Mouse (Mus musculus): Measurements from ENCODE around the gene Dmc1. TPM values are rescaled to one million over a fixed set of nuclear protein-coding genes. Genes with fewer than 3 reads are reported as not detected.

Dmc1 gene
- polyA plus RNA-seq, 1 experiment from 2014 or later, result 0.56 TPM

DNA sequence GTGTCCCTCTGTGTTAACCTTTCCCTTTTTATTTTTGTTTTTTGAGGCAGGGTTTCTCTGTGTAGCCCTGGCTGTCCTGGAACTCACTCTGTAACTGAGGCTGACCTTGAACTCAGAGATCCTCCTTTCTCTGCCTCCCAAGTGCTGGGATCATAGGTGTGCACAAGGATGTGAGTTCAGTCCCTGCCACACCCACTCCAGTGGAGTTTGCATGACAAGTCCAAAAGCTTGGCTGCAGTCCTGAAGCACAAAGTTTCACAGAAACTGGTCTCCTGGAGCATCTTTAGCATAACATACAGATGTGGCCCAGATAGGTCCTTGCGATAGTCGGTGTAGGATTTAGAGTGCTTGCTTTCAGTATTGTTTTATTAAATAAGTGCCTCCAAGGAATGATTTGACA, 4.3 kb upstream of the Dmc1 start:
- H3K4me2 ChIP-seq, result no peak overlapping the region
- H3K4me3 ChIP-seq, result no peak overlapping the region
- over 99% methylated on average over 2 of the region's 2 CpGs for WGBS
- ATAC-seq (replicated peaks), result no peak
- no peaks in the 10 kb centered on the region for H3K9me3 ChIP-seq
- H3K27me3 ChIP-seq (replicated peaks), result peaks cover 4% of the 10 kb centered on the region
- H3K4me1 ChIP-seq, result 0 out of 2 replicates have a peak, but pooled peaks cover 6% of the 10 kb centered on the region
- H3K27ac ChIP-seq, result no peak overlapping the region
- H3K9ac ChIP-seq, result no peak overlapping the region
- peaks cover 19% of the 10 kb centered on the region for H3K36me3 ChIP-seq (replicated peaks)

DNA sequence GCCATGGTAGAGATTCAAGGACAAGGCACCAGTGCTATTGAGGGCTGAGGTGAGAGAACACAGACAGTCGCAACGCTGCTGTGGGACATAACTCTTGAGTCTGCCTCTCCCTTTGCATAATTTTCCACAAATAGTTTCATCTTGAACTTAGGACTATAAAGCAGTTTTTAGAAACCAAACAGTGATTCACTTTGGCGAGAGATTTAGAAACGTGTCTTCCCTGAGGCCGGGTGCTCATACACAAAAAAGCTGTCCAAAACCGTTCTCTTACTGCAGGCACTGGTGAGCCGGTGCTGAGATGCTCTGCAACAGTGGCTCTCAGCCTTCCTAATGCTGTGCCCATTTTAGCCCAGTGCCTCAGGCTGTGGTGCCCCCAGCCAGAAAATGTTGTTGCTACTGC, 3.3 kb upstream of the Dmc1 start:
- H3K4me2 ChIP-seq, result no peak overlapping the region
- 85% methylated on average over 7 of the region's 7 CpGs for WGBS

DNA sequence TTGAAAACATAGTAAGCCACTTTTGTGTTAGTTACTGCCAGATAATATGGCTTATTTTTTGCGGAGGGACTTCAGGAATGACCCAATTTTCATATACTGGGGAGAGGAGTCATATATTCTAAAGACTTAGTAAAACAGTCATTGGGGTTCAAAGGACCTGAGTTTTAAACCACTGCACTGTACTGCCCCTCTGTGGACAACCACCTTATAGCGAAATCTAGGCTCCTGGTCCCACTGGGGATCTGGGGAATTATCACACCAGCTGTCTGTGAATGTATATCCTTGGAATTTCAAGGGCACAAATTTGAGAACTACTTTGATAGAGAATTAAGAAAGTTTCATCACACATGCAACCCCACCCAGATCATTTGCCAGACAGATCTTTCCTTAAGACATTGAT, 2.8 kb upstream of the Dmc1 start:
- Histone ChIP-seq H3K36me3 (replicated peaks) (peaks cover 10% of the 10 kb centered on the region), H3K9me3 (no peaks in the 10 kb centered on the region), H3K4me3 (no peak overlapping the region), H3K4me2 (no peak overlapping the region), H3K27me3 (replicated peaks) (peaks cover 5% of the 10 kb centered on the region), H3K4me1 (0 out of 2 replicates have a peak, but pooled peaks cover 6% of the 10 kb centered on the region), H3K27ac (no peak overlapping the region), H3K9ac (no peak overlapping the region)
- no peak for ATAC-seq (replicated peaks)
- WGBS, result 52% methylated on average over 2 of the region's 2 CpGs

More for the DNA sequence above, 3.3 kb upstream of the Dmc1 start:
- no peak for ATAC-seq (replicated peaks)
- 0 out of 2 replicates have a peak, but pooled peaks cover 6% of the 10 kb centered on the region for H3K4me1 ChIP-seq
- peaks cover 14% of the 10 kb centered on the region for H3K36me3 ChIP-seq (replicated peaks)
- peaks cover 5% of the 10 kb centered on the region for H3K27me3 ChIP-seq (replicated peaks)
- no peak overlapping the region for H3K27ac ChIP-seq
- no peaks in the 10 kb centered on the region for H3K9me3 ChIP-seq
- no peak overlapping the region for H3K4me3 ChIP-seq
- no peak overlapping the region for H3K9ac ChIP-seq

DNA sequence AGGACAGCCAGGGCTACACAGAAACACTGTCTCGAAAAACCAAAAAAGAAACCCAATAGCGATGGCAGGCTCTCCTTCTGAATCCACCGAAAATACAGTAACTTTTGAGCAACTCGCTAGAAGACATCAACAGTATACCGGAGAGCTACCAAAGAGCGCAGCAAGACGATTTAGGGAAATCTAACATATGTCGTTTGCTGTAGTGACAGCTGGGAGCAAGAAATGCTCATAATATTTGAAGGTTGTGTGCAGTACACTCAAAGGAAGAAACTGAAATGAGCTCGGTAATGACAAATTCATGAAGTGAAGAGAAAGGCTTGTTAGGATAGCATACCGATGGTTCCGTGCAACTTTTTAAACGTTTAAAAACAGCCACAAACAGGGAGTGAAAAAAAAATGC, 1.3 kb upstream of the Dmc1 start:
- H3K4me3 ChIP-seq, result no peak overlapping the region
- 0 out of 2 replicates have a peak, but pooled peaks cover 6% of the 10 kb centered on the region for H3K4me1 ChIP-seq
- H3K4me2 ChIP-seq, result no peak overlapping the region
- H3K27ac ChIP-seq, result no peak overlapping the region
- WGBS, result 93% methylated on average over 12 of the region's 12 CpGs
- H3K9me3 ChIP-seq, result no peaks in the 10 kb centered on the region
- H3K9ac ChIP-seq, result no peak overlapping the region
- ATAC-seq (replicated peaks), result no peak
- 0 out of 2 replicates have a peak, but pooled peaks cover 5% of the 10 kb centered on the region for H3K36me3 ChIP-seq (replicated peaks)
- peaks cover 5% of the 10 kb centered on the region for H3K27me3 ChIP-seq (replicated peaks)

DNA sequence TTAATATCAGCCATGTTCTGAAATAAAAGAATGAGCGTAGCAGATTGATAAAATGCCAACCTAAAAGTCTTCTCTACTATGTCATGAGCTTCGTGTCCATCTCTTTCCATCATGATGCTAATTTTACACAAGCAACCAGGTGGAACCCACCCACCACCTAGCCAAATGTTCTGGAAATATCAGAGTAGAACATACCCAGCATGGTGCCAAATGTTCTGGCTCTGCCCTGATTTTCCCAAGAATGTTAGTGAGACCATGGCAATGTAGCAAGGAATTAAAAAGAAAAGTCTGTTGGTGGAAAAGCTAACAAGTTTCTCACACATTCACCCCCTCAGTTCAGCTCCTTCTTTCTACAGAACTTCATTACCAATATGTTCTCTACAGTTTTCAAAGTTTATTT, 4.7 kb downstream of the Dmc1 start:
- 81% methylated on average over 2 of the region's 2 CpGs for WGBS

DNA sequence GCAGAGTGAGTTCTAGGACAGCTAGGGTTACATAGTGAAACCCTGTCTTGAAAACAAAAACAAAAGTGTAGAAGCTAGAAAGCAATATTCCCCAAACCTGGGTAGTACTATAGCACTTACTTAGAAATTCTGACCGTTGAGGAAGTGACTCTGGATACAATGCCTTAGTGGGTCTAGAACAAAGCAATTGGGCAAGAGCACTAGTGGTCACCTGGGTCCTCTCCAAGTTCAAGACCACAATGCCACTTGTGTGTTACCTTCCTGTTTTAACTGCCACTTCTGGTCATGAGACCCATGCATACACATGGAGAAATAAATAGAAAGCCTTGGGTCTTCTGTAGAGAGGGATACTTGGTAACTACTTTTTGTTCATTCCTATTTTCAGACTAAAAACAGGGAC, 6.2 kb downstream of the Dmc1 start:
- H3K36me3 ChIP-seq (replicated peaks), result no peaks in the 10 kb centered on the region
- H3K4me3 ChIP-seq, result no peak overlapping the region
- H3K27me3 ChIP-seq (replicated peaks), result no peaks in the 10 kb centered on the region
- ATAC-seq (replicated peaks), result no peak
- H3K9ac ChIP-seq, result no peak overlapping the region
- no peaks in the 10 kb centered on the region for H3K4me1 ChIP-seq
- WGBS, result 92% methylated on average over 1 of the region's 1 CpGs
- no peak overlapping the region for H3K4me2 ChIP-seq
- no peaks in the 10 kb centered on the region for H3K9me3 ChIP-seq
- H3K27ac ChIP-seq, result no peak overlapping the region

More for the DNA sequence above, 4.7 kb downstream of the Dmc1 start:
- H3K9me3 ChIP-seq, result no peaks in the 10 kb centered on the region
- H3K9ac ChIP-seq, result no peak overlapping the region
- H3K4me3 ChIP-seq, result no peak overlapping the region
- no peak overlapping the region for H3K27ac ChIP-seq
- H3K4me2 ChIP-seq, result no peak overlapping the region
- H3K4me1 ChIP-seq, result 0 out of 2 replicates have a peak, but pooled peaks cover 6% of the 10 kb centered on the region
- no peaks in the 10 kb centered on the region for H3K36me3 ChIP-seq (replicated peaks)
- H3K27me3 ChIP-seq (replicated peaks), result peaks cover 5% of the 10 kb centered on the region
- no peak for ATAC-seq (replicated peaks)

DNA sequence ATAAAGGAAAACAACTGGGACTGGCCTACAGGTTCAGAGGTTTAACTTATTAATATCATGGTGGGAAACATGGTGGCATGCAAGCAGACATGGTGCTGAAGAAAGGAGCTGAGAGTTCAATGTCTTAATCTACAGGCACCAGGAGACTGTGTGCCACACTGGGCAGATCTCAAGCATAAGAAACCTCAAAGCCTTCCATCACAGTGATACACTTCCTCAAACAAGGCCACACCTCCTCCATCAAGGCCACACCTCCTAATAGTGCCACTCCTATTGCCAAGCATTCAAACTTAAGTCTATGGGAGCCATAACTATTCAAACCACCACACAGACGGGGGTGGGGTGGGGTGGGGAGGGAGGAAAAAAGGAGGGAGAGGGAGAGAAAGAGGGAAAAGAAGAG, 23.3 kb downstream of the Dmc1 start:
- no peak overlapping the region for H3K4me3 ChIP-seq
- WGBS, result 69% methylated on average over 1 of the region's 1 CpGs
- ATAC-seq (replicated peaks), result no peak

DNA sequence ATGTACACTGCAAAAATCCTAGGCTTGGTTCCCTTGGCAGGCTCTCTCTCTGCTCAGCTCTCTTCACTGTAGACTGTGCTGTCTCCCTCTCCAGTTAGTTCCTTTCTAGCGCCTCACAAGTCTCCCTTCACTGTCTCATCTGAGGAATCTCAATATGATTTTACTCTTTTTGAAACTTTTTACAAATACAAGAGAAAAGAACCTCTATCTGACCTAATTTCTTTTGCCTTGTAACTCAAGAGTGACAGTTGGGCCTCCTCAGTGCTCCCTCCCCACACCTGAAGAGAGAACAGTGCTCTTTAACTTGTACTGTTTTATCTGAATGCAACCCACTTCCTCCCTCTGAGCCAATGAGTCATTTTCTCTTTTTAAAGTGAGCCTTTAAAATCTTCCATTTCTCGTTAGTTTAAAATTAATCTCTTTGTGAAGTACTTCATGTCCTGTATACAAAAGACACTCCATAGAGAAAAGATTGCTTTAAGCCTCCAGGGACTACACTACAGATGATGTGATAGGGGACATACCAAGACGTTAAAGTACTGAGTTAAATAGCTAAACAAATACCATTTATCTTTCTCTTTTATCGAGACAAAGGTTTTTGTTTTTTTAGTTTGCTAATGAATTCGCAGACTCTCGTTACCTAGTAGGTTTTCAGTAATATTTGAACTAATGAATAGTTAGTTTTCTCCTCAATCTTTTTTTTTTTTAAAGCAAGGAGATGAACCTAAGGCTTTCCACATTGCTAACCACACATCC, 27.1 kb downstream of the Dmc1 start:
- no peak overlapping the region for H3K4me3 ChIP-seq
- no peaks in the 10 kb centered on the region for H3K27me3 ChIP-seq (replicated peaks)
- H3K4me1 ChIP-seq, result no peaks in the 10 kb centered on the region
- ATAC-seq (replicated peaks), result no peak
- H3K9me3 ChIP-seq, result no peaks in the 10 kb centered on the region
- H3K27ac ChIP-seq, result no peak overlapping the region
- no peak overlapping the region for H3K9ac ChIP-seq
- WGBS, result 69% methylated on average over 6 of the region's 6 CpGs
- H3K36me3 ChIP-seq (replicated peaks), result no peaks in the 10 kb centered on the region
- no peak overlapping the region for H3K4me2 ChIP-seq

More for the DNA sequence above, 23.3 kb downstream of the Dmc1 start:
- Histone ChIP-seq H3K36me3 (replicated peaks) (no peaks in the 10 kb centered on the region), H3K27ac (no peak overlapping the region), H3K9me3 (no peaks in the 10 kb centered on the region), H3K4me1 (no peaks in the 10 kb centered on the region), H3K9ac (no peak overlapping the region), H3K4me2 (no peak overlapping the region), H3K27me3 (replicated peaks) (no peaks in the 10 kb centered on the region)

DNA sequence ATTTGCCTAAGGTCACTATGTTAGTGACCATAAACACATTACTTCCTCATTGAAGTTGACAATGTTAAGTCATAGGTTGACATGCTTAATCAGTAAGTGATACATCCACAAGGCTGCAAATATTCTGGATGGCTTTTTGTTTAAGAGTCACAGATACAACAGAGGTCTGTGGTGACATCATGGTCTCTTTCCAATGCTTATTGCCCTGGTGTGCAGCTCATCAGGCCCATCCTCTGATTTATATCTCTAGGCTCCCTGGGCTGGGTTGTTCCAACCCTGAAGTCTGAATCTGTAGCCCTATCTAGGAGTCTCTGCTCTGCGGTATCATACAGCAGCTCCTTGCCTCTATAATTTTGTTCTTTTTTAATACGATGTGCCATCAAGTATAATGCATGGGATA, 28.0 kb downstream of the Dmc1 start:
- Histone ChIP-seq H3K4me2 (no peak overlapping the region), H3K9ac (no peak overlapping the region), H3K4me3 (no peak overlapping the region), H3K27me3 (replicated peaks) (no peaks in the 10 kb centered on the region), H3K36me3 (replicated peaks) (no peaks in the 10 kb centered on the region), H3K4me1 (no peaks in the 10 kb centered on the region), H3K9me3 (no peaks in the 10 kb centered on the region), H3K27ac (no peak overlapping the region)
- WGBS, result 93% methylated on average over 2 of the region's 2 CpGs
- no peak for ATAC-seq (replicated peaks)

DNA sequence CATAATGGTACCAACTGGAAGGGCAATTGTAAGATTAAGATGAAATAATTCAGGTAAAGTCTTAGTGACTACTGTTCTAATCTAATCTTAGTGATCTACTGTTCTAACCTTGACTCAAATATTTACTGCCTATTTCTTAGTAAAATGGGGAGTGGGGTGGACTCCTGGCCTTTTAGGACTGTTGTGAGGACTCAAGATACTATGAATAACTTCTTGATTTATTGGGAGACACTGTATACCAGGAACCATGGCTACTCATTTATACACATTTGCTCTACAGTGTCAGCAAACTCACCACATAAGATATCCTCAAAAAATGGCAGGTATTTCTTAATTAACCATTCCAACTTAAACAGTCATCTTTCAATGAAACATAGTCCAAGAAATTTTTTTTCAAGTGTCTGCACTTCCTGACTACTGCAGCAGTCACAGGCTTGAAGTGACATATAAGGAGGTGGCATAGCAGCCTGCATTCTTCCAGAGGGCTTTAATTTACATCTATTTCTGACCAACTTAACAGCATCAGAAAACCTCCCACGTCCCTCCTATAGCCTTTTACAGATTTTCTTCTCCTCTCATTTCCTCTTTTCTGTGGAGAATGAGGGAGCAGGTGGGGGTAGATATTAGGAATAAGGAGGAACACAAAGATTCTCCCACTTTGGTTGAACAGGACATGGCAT, 29.2 kb downstream of the Dmc1 start:
- Histone ChIP-seq H3K9me3 (no peaks in the 10 kb centered on the region), H3K27ac (no peak overlapping the region), H3K4me2 (no peak overlapping the region), H3K4me1 (no peaks in the 10 kb centered on the region), H3K4me3 (no peak overlapping the region), H3K9ac (no peak overlapping the region), H3K36me3 (replicated peaks) (no peaks in the 10 kb centered on the region), H3K27me3 (replicated peaks) (no peaks in the 10 kb centered on the region)
- no peak for ATAC-seq (replicated peaks)
- 80% methylated on average over 1 of the region's 1 CpGs for WGBS

DNA sequence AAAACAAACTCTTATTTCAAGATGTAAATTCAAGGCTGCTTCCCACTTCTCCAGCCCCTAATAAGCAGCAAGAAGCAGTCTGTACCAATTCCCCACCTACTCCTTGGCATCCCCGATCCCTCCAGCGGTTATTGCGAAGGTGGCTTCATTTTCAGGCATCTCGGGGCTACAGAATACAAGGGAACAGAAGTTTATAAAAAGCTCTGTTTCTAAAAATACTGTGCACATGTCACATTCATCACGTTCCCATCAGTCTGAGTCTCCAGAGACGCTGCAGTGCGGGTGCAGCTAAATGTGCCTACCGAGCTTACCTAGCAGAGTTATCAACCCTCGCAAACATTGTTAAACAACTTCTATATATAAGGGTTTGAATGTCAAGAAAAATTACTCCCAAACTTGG, 42.5 kb downstream of the Dmc1 start:
- 86% methylated on average over 9 of the region's 9 CpGs for WGBS
- no peaks in the 10 kb centered on the region for H3K36me3 ChIP-seq (replicated peaks)
- no peak overlapping the region for H3K4me2 ChIP-seq
- H3K27ac ChIP-seq, result no peak overlapping the region
- no peaks in the 10 kb centered on the region for H3K9me3 ChIP-seq
- ATAC-seq (replicated peaks), result no peak
- H3K4me1 ChIP-seq, result no peaks in the 10 kb centered on the region
- no peak overlapping the region for H3K9ac ChIP-seq
- H3K4me3 ChIP-seq, result no peak overlapping the region
- no peaks in the 10 kb centered on the region for H3K27me3 ChIP-seq (replicated peaks)

DNA sequence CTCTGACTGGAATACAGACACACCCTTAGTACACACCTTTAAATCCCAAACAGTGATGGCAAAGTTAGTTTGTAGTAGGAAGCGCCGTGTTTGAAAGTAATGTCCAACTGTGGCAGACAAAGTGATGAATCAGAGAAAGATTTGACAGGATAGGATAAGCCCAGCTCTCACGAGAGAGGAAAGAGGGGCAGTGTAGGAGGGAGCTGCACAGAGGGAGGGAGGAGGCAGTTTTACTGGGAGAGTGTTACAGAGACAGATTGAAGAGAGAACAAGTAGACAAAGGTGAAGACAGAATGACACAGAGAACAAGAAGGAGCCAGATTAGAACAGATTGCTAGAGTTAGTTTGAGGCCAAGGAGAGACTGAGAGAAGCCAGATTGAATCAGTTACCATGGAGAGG, 45.3 kb downstream of the Dmc1 start:
- WGBS, result 81% methylated on average over 3 of the region's 3 CpGs
- Histone ChIP-seq H3K4me3 (no peak overlapping the region), H3K4me1 (no peaks in the 10 kb centered on the region), H3K27ac (no peak overlapping the region), H3K27me3 (replicated peaks) (no peaks in the 10 kb centered on the region), H3K9me3 (no peaks in the 10 kb centered on the region), H3K9ac (no peak overlapping the region), H3K36me3 (replicated peaks) (no peaks in the 10 kb centered on the region), H3K4me2 (no peak overlapping the region)
- no peak for ATAC-seq (replicated peaks)

DNA sequence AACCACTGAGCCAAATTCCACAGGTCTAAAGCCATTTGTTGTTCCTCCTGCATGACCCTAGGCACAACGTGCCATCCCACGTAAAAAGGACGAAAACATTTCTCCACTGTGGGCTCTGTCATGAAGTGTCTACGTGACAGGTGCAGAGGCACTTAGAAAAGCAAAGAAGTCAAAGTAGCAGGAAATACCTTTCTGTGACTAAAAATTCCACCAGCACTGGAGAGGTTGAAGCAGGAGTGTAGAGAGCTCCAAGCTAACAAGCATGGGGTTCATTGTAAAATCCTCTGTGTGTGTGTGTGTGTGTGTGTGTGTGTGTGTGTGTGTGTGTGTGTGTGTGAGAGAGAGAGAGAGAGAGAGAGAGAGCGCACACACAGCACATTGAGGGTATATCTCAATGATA, 52.3 kb downstream of the Dmc1 start:
- Histone ChIP-seq H3K9ac (no peak overlapping the region), H3K9me3 (no peaks in the 10 kb centered on the region), H3K4me1 (no peaks in the 10 kb centered on the region), H3K27me3 (replicated peaks) (no peaks in the 10 kb centered on the region), H3K36me3 (replicated peaks) (no peaks in the 10 kb centered on the region), H3K27ac (no peak overlapping the region), H3K4me2 (no peak overlapping the region), H3K4me3 (no peak overlapping the region)
- WGBS, result 87% methylated on average over 5 of the region's 5 CpGs
- no peak for ATAC-seq (replicated peaks)

All from midbrain, embryonic 15.5 days (tissue).